Mouse (Mus musculus): ENCODE measurements at regions not wholly inside any gene's neighbourhood (a gene's known extent, or its start where the extent isn't known, plus 50 kb on each side); places are given as distances from the start of the nearest gene placed in this dataset.

GRCm38 (mm10) chr14:101382838-101383237 lies 182.7 kb upstream of the Prr30 start:
- no peak for DNase-seq

GRCm38 (mm10) chr14:101381943-101382342 lies 181.8 kb upstream of the Prr30 start:
- DNase-seq: no peak

GRCm38 (mm10) chr14:101379663-101380006 lies 179.5 kb upstream of the Prr30 start:
- DNase-seq: no peak

GRCm38 (mm10) chr14:101378965-101379662 lies 179.0 kb upstream of the Prr30 start:
- DNase-seq: peak; percentile 77

GRCm38 (mm10) chr14:101378545-101378944 lies 178.4 kb upstream of the Prr30 start:
- DNase-seq: no peak

GRCm38 (mm10) chr14:101376690-101377089 lies 176.6 kb upstream of the Prr30 start:
- DNase-seq: no peak

- no peak for DNase-seq
These were observed 175.7 kb upstream of the Prr30 start for GRCm38 (mm10) chr14:101375833-101376232.

GRCm38 (mm10) chr14:101373864-101374263 lies 173.7 kb upstream of the Prr30 start:
- no peak for DNase-seq

- no peak for DNase-seq
These were observed 159.7 kb upstream of the Prr30 start for GRCm38 (mm10) chr14:101359860-101360259.

GRCm38 (mm10) chr14:101353009-101353378 lies 152.9 kb upstream of the Prr30 start:
- no peak for DNase-seq

- peak; percentile 2 for DNase-seq
These were observed 152.2 kb upstream of the Prr30 start for GRCm38 (mm10) chr14:101352046-101353008.

GRCm38 (mm10) chr14:101340331-101340730 lies 140.2 kb upstream of the Prr30 start:
- no peak for DNase-seq

GRCm38 (mm10) chr14:101332015-101332414 lies 131.9 kb upstream of the Prr30 start:
- no peak for DNase-seq

- DNase-seq: no peak
These were observed 127.3 kb upstream of the Prr30 start for GRCm38 (mm10) chr14:101327421-101327820.

- no peak for DNase-seq
These were observed 126.4 kb upstream of the Prr30 start for GRCm38 (mm10) chr14:101326477-101326941.

- no peak for DNase-seq
These were observed 123.2 kb upstream of the Prr30 start for GRCm38 (mm10) chr14:101323361-101323760.

- no peak for DNase-seq
These were observed 107.8 kb upstream of the Prr30 start for GRCm38 (mm10) chr14:101307920-101308319.

GRCm38 (mm10) chr14:101304487-101305032 lies 104.4 kb upstream of the Prr30 start:
- DNase-seq: peak; percentile 62

- no peak for DNase-seq
These were observed 97.7 kb upstream of the Prr30 start for GRCm38 (mm10) chr14:101297841-101298240.

- peak; percentile 23 for DNase-seq
These were observed 94.6 kb upstream of the Prr30 start for GRCm38 (mm10) chr14:101294693-101295092.

- DNase-seq: no peak
These were observed 87.6 kb upstream of the Prr30 start for GRCm38 (mm10) chr14:101287755-101288154.

GRCm38 (mm10) chr14:101269048-101269789 lies 69.1 kb upstream of the Prr30 start:
- DNase-seq: no peak

- no peak for DNase-seq
These were observed 67.4 kb upstream of the Prr30 start for GRCm38 (mm10) chr14:101267536-101267935.

Data from kidney, postnatal 14 days (tissue).